Mouse (Mus musculus): ENCODE measurements at regions not wholly inside any gene's neighbourhood (a gene's known extent, or its start where the extent isn't known, plus 50 kb on each side); places are given as distances from the start of the nearest gene placed in this dataset.

- no peaks in the 10 kb centered on the region for H3K27me3 ChIP-seq (ENCODE audit: control insufficient read depth, insufficient read depth, low read length)
- no peaks in the 10 kb centered on the region for H3K36me3 ChIP-seq (replicated peaks; ENCODE audit: control insufficient read depth, insufficient read depth)
- WGBS: 90% methylated on average over 3 of the region's 3 CpGs
- no peak overlapping the region for H3K9ac ChIP-seq
- no peak overlapping the region for H3K4me2 ChIP-seq (replicated peaks)
- H3K4me3 ChIP-seq (replicated peaks; ENCODE audit: low read length): no peak overlapping the region
- H3K4me1 ChIP-seq (replicated peaks; ENCODE audit: control insufficient read depth, insufficient read depth, low read length): no peaks in the 10 kb centered on the region
- H3K27ac ChIP-seq: no peak overlapping the region
- no peaks in the 10 kb centered on the region for H3K9me3 ChIP-seq (ENCODE audit: control insufficient read depth, low read length)
- no peak for ATAC-seq (ENCODE audit: low FRiP score)
- no peak for DNase-seq (ENCODE audit: low spot score)
Measured at GRCm38 (mm10) chr19:26088318-26088717, 416.1 kb downstream of the Dmrt2 start.

- 79% methylated on average over 8 of the region's 8 CpGs for WGBS
- no peak for ATAC-seq (ENCODE audit: low FRiP score)
Measured at GRCm38 (mm10) chr19:26091386-26091785, 419.2 kb downstream of the Dmrt2 start.

DNA sequence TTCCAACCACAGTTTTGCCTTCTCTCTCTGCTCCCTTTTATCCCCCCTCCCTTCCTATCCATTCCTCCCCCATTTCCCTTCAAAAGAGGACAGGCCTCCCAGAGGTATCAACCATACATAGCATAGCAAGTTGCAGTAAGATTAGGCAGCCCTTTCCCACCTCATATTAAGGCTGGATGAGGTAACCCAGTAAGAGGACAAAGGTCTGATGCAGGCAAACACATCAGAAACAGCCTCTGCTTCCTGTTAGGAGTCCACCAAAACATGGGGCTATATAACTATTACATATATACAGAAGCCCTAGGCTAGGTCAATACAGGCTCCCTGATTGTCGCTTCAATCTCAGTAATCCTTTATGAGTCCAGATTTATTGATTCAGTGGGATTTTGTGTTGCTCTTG lies 421.6 kb downstream of the Dmrt2 start:
- DNase-seq (ENCODE audit: low spot score): no peak

More at GRCm38 (mm10) chr19:26091386-26091785, 419.2 kb downstream of the Dmrt2 start:
- Histone ChIP-seq H3K4me1 (replicated peaks; ENCODE audit: control insufficient read depth, insufficient read depth, low read length) (no peaks in the 10 kb centered on the region), H3K9me3 (ENCODE audit: control insufficient read depth, low read length) (no peaks in the 10 kb centered on the region), H3K4me2 (replicated peaks) (no peak overlapping the region), H3K27ac (no peak overlapping the region), H3K9ac (no peak overlapping the region), H3K36me3 (replicated peaks; ENCODE audit: control insufficient read depth, insufficient read depth) (no peaks in the 10 kb centered on the region), H3K4me3 (replicated peaks; ENCODE audit: low read length) (no peak overlapping the region), H3K27me3 (ENCODE audit: control insufficient read depth, insufficient read depth, low read length) (no peaks in the 10 kb centered on the region)
- no peak for DNase-seq (ENCODE audit: low spot score)

GRCm38 (mm10) chr19:26114326-26114725 lies 442.1 kb downstream of the Dmrt2 start:
- 85% methylated on average over 6 of the region's 6 CpGs for WGBS
- no peak overlapping the region for H3K9ac ChIP-seq
- no peak overlapping the region for H3K27ac ChIP-seq
- DNase-seq (ENCODE audit: low spot score) (no peak), ATAC-seq (ENCODE audit: low FRiP score) (no peak)
- no peak overlapping the region for H3K4me3 ChIP-seq (replicated peaks; ENCODE audit: low read length)
- no peak overlapping the region for H3K4me2 ChIP-seq (replicated peaks)
- H3K9me3 ChIP-seq (ENCODE audit: control insufficient read depth, low read length): no peaks in the 10 kb centered on the region
- H3K4me1 ChIP-seq (replicated peaks; ENCODE audit: control insufficient read depth, insufficient read depth, low read length): no peaks in the 10 kb centered on the region
- no peaks in the 10 kb centered on the region for H3K27me3 ChIP-seq (ENCODE audit: control insufficient read depth, insufficient read depth, low read length)
- no peaks in the 10 kb centered on the region for H3K36me3 ChIP-seq (replicated peaks; ENCODE audit: control insufficient read depth, insufficient read depth)

More for the DNA sequence above, 421.6 kb downstream of the Dmrt2 start:
- Histone ChIP-seq H3K36me3 (replicated peaks; ENCODE audit: control insufficient read depth, insufficient read depth) (no peaks in the 10 kb centered on the region), H3K9me3 (ENCODE audit: control insufficient read depth, low read length) (no peaks in the 10 kb centered on the region), H3K4me2 (replicated peaks) (no peak overlapping the region), H3K27ac (no peak overlapping the region), H3K9ac (no peak overlapping the region), H3K27me3 (ENCODE audit: control insufficient read depth, insufficient read depth, low read length) (no peaks in the 10 kb centered on the region), H3K4me1 (replicated peaks; ENCODE audit: control insufficient read depth, insufficient read depth, low read length) (no peaks in the 10 kb centered on the region), H3K4me3 (replicated peaks; ENCODE audit: low read length) (no peak overlapping the region)
- WGBS: 97% methylated on average over 1 of the region's 1 CpGs
- no peak for ATAC-seq (ENCODE audit: low FRiP score)

GRCm38 (mm10) chr19:26128423-26128822 lies 456.2 kb downstream of the Dmrt2 start:
- Histone ChIP-seq H3K36me3 (replicated peaks; ENCODE audit: control insufficient read depth, insufficient read depth) (no peaks in the 10 kb centered on the region), H3K9ac (no peak overlapping the region), H3K27me3 (ENCODE audit: control insufficient read depth, insufficient read depth, low read length) (no peaks in the 10 kb centered on the region), H3K9me3 (ENCODE audit: control insufficient read depth, low read length) (no peaks in the 10 kb centered on the region), H3K4me3 (replicated peaks; ENCODE audit: low read length) (no peak overlapping the region), H3K27ac (no peak overlapping the region), H3K4me1 (replicated peaks; ENCODE audit: control insufficient read depth, insufficient read depth, low read length) (no peaks in the 10 kb centered on the region), H3K4me2 (replicated peaks) (no peak overlapping the region)
- ATAC-seq (ENCODE audit: low FRiP score) (no peak), DNase-seq (ENCODE audit: low spot score) (no peak)
- 72% methylated on average over 2 of the region's 2 CpGs for WGBS

DNA sequence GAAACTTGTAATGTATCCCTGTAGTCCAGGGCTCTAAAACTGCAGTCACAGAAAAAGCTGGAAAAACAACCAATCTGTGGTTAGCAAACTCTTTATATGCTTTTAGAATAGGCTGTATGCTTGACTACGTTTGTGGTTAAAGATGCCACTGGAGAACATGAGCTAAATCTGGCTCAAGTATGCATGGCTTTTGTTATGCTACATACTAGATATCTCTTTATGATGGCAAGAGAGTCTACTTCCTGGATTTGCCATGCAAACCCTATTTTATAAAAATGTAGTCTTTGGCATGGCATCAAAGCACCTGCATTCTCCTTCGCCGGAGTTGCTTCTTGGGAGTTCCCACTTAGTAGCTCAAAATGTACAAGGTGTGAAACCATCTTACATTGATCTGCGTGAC lies 462.2 kb downstream of the Dmrt2 start:
- Histone ChIP-seq H3K9me3 (ENCODE audit: control insufficient read depth, low read length) (no peaks in the 10 kb centered on the region), H3K4me1 (replicated peaks; ENCODE audit: control insufficient read depth, insufficient read depth, low read length) (no peaks in the 10 kb centered on the region), H3K27ac (no peak overlapping the region), H3K4me3 (replicated peaks; ENCODE audit: low read length) (no peak overlapping the region), H3K36me3 (replicated peaks; ENCODE audit: control insufficient read depth, insufficient read depth) (no peaks in the 10 kb centered on the region), H3K4me2 (replicated peaks) (no peak overlapping the region), H3K9ac (no peak overlapping the region), H3K27me3 (ENCODE audit: control insufficient read depth, insufficient read depth, low read length) (no peaks in the 10 kb centered on the region)
- WGBS: 88% methylated on average over 4 of the region's 4 CpGs
- DNase-seq (ENCODE audit: low spot score) (no peak), ATAC-seq (ENCODE audit: low FRiP score) (no peak)

GRCm38 (mm10) chr19:26135398-26136104 lies 463.3 kb downstream of the Dmrt2 start:
- Histone ChIP-seq H3K4me2 (replicated peaks) (no peak overlapping the region), H3K9me3 (ENCODE audit: control insufficient read depth, low read length) (no peaks in the 10 kb centered on the region), H3K27me3 (ENCODE audit: control insufficient read depth, insufficient read depth, low read length) (no peaks in the 10 kb centered on the region), H3K27ac (no peak overlapping the region), H3K36me3 (replicated peaks; ENCODE audit: control insufficient read depth, insufficient read depth) (no peaks in the 10 kb centered on the region), H3K4me3 (replicated peaks; ENCODE audit: low read length) (no peak overlapping the region), H3K4me1 (replicated peaks; ENCODE audit: control insufficient read depth, insufficient read depth, low read length) (no peaks in the 10 kb centered on the region), H3K9ac (no peak overlapping the region)
- peak; percentile 26 for DNase-seq (ENCODE audit: low spot score)
- WGBS: 37% methylated on average over 2 of the region's 2 CpGs
- no peak for ATAC-seq (ENCODE audit: low FRiP score)

GRCm38 (mm10) chr19:26140647-26141046 lies 464.2 kb upstream of the Smarca2 start:
- no peak overlapping the region for H3K27ac ChIP-seq
- H3K4me3 ChIP-seq (replicated peaks; ENCODE audit: low read length): no peak overlapping the region
- WGBS: 79% methylated on average over 2 of the region's 2 CpGs
- H3K36me3 ChIP-seq (replicated peaks; ENCODE audit: control insufficient read depth, insufficient read depth): no peaks in the 10 kb centered on the region
- H3K4me1 ChIP-seq (replicated peaks; ENCODE audit: control insufficient read depth, insufficient read depth, low read length): no peaks in the 10 kb centered on the region
- H3K9ac ChIP-seq: no peak overlapping the region
- H3K4me2 ChIP-seq (replicated peaks): no peak overlapping the region
- H3K9me3 ChIP-seq (ENCODE audit: control insufficient read depth, low read length): no peaks in the 10 kb centered on the region
- no peak for ATAC-seq (ENCODE audit: low FRiP score)
- DNase-seq (ENCODE audit: low spot score): no peak
- H3K27me3 ChIP-seq (ENCODE audit: control insufficient read depth, insufficient read depth, low read length): no peaks in the 10 kb centered on the region

- DNase-seq (ENCODE audit: low spot score) (no peak), ATAC-seq (ENCODE audit: low FRiP score) (no peak)
- Histone ChIP-seq H3K27me3 (ENCODE audit: control insufficient read depth, insufficient read depth, low read length) (no peaks in the 10 kb centered on the region), H3K27ac (no peak overlapping the region), H3K9me3 (ENCODE audit: control insufficient read depth, low read length) (no peaks in the 10 kb centered on the region), H3K4me1 (replicated peaks; ENCODE audit: control insufficient read depth, insufficient read depth, low read length) (no peaks in the 10 kb centered on the region), H3K36me3 (replicated peaks; ENCODE audit: control insufficient read depth, insufficient read depth) (no peaks in the 10 kb centered on the region), H3K4me3 (replicated peaks; ENCODE audit: low read length) (no peak overlapping the region), H3K9ac (no peak overlapping the region), H3K4me2 (replicated peaks) (no peak overlapping the region)
- 94% methylated on average over 2 of the region's 2 CpGs for WGBS
Measured at GRCm38 (mm10) chr19:26143539-26143938, 461.3 kb upstream of the Smarca2 start.

DNA sequence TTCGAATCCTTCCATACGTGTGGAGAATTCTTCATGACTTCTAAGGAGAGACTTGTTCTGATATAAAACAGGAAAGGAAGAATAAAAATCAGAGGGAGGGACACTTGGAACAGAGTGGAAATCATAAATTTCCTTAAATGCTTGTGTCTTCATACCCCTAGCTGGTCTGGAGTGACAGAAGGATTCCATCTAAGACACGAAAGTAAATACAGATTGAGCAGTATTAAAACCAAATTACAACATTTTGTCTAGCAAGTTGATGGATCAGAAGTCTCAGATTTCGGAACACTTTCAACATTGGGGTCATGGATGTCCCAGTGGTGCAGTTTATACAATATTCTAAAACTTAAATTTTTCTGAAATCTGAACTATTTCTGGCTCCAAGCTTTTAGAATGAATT lies 453.6 kb upstream of the Smarca2 start:
- DNase-seq (ENCODE audit: low spot score): no peak
- 86% methylated on average over 4 of the region's 4 CpGs for WGBS
- ATAC-seq (ENCODE audit: low FRiP score): no peak
- Histone ChIP-seq H3K27me3 (ENCODE audit: control insufficient read depth, insufficient read depth, low read length) (no peaks in the 10 kb centered on the region), H3K4me1 (replicated peaks; ENCODE audit: control insufficient read depth, insufficient read depth, low read length) (no peaks in the 10 kb centered on the region), H3K4me3 (replicated peaks; ENCODE audit: low read length) (no peak overlapping the region), H3K9me3 (ENCODE audit: control insufficient read depth, low read length) (no peaks in the 10 kb centered on the region), H3K27ac (no peak overlapping the region), H3K36me3 (replicated peaks; ENCODE audit: control insufficient read depth, insufficient read depth) (no peaks in the 10 kb centered on the region), H3K4me2 (replicated peaks) (no peak overlapping the region), H3K9ac (no peak overlapping the region)

Data from hindbrain, embryonic 14.5 days (tissue).